Mouse (Mus musculus): ENCODE measurements at regions not wholly inside any gene's neighbourhood (a gene's known extent, or its start where the extent isn't known, plus 50 kb on each side); places are given as distances from the start of the nearest gene placed in this dataset.

- 56% methylated on average over 2 of the region's 2 CpGs for WGBS
- H3K9me3 ChIP-seq: no peaks in the 10 kb centered on the region
- no peak overlapping the region for H3K9ac ChIP-seq
- H3K36me3 ChIP-seq: no peaks in the 10 kb centered on the region
- H3K27ac ChIP-seq: no peak overlapping the region
- no peak for ATAC-seq (ENCODE audit: insufficient number of reproducible peaks, insufficient read depth, low FRiP score, low TSS enrichment)
- H3K4me3 ChIP-seq: no peak overlapping the region
- H3K27me3 ChIP-seq: no peaks in the 10 kb centered on the region
- H3K4me1 ChIP-seq: no peaks in the 10 kb centered on the region
- no peak overlapping the region for H3K4me2 ChIP-seq (replicated peaks)
These were observed 671.2 kb upstream of the Stxbp6 start for GRCm38 (mm10) chr12:45745697-45746096.

GRCm38 (mm10) chr12:45744619-45745018, 670.1 kb upstream of the Stxbp6 start:
- Histone ChIP-seq H3K27me3 (no peaks in the 10 kb centered on the region), H3K4me1 (no peaks in the 10 kb centered on the region), H3K4me2 (replicated peaks) (no peak overlapping the region), H3K9ac (no peak overlapping the region), H3K9me3 (no peaks in the 10 kb centered on the region), H3K27ac (no peak overlapping the region), H3K4me3 (no peak overlapping the region), H3K36me3 (no peaks in the 10 kb centered on the region)
- WGBS: 79% methylated on average over 2 of the region's 2 CpGs
- ATAC-seq (ENCODE audit: insufficient number of reproducible peaks, insufficient read depth, low FRiP score, low TSS enrichment): no peak

- no peaks in the 10 kb centered on the region for H3K27me3 ChIP-seq
- no peak overlapping the region for H3K27ac ChIP-seq
- WGBS: 26% methylated on average over 4 of the region's 4 CpGs
These were observed 659.2 kb upstream of the Stxbp6 start for GRCm38 (mm10) chr12:45733661-45734060.

GRCm38 (mm10) chr12:45724565-45725370, 650.3 kb upstream of the Stxbp6 start:
- ATAC-seq (ENCODE audit: insufficient number of reproducible peaks, insufficient read depth, low FRiP score, low TSS enrichment): no peak
- Histone ChIP-seq H3K4me2 (replicated peaks) (no peak overlapping the region), H3K27ac (no peak overlapping the region), H3K9ac (no peak overlapping the region), H3K36me3 (no peaks in the 10 kb centered on the region), H3K9me3 (no peaks in the 10 kb centered on the region), H3K4me1 (no peaks in the 10 kb centered on the region), H3K27me3 (no peaks in the 10 kb centered on the region), H3K4me3 (no peak overlapping the region)
- 75% methylated on average over 5 of the region's 5 CpGs for WGBS

More at GRCm38 (mm10) chr12:45733661-45734060, 659.2 kb upstream of the Stxbp6 start:
- ATAC-seq (ENCODE audit: insufficient number of reproducible peaks, insufficient read depth, low FRiP score, low TSS enrichment): no peak
- Histone ChIP-seq H3K4me3 (no peak overlapping the region), H3K9me3 (no peaks in the 10 kb centered on the region), H3K36me3 (no peaks in the 10 kb centered on the region), H3K4me2 (replicated peaks) (no peak overlapping the region), H3K9ac (no peak overlapping the region), H3K4me1 (no peaks in the 10 kb centered on the region)

GRCm38 (mm10) chr12:45711351-45711750, 636.8 kb upstream of the Stxbp6 start:
- no peak overlapping the region for H3K4me2 ChIP-seq (replicated peaks)
- no peaks in the 10 kb centered on the region for H3K9me3 ChIP-seq
- no peaks in the 10 kb centered on the region for H3K4me1 ChIP-seq
- no peaks in the 10 kb centered on the region for H3K36me3 ChIP-seq
- no peak overlapping the region for H3K27ac ChIP-seq
- no peaks in the 10 kb centered on the region for H3K27me3 ChIP-seq
- no peak overlapping the region for H3K9ac ChIP-seq
- no peak overlapping the region for H3K4me3 ChIP-seq
- ATAC-seq (ENCODE audit: insufficient number of reproducible peaks, insufficient read depth, low FRiP score, low TSS enrichment): no peak

- no peak overlapping the region for H3K4me2 ChIP-seq (replicated peaks)
- H3K9ac ChIP-seq: no peak overlapping the region
- no peaks in the 10 kb centered on the region for H3K4me1 ChIP-seq
- no peaks in the 10 kb centered on the region for H3K9me3 ChIP-seq
- H3K27me3 ChIP-seq: no peaks in the 10 kb centered on the region
- no peak overlapping the region for H3K27ac ChIP-seq
- H3K36me3 ChIP-seq: no peaks in the 10 kb centered on the region
- no peak for ATAC-seq (ENCODE audit: insufficient number of reproducible peaks, insufficient read depth, low FRiP score, low TSS enrichment)
- WGBS: 70% methylated on average over 1 of the region's 1 CpGs
- H3K4me3 ChIP-seq: no peak overlapping the region
These were observed 636.3 kb upstream of the Stxbp6 start for GRCm38 (mm10) chr12:45710766-45711165.

GRCm38 (mm10) chr12:45689291-45689690, 614.8 kb upstream of the Stxbp6 start:
- H3K27ac ChIP-seq: no peak overlapping the region

GRCm38 (mm10) chr12:45686765-45687164, 612.3 kb upstream of the Stxbp6 start:
- Histone ChIP-seq H3K9me3 (no peaks in the 10 kb centered on the region), H3K27me3 (no peaks in the 10 kb centered on the region), H3K4me3 (no peak overlapping the region), H3K36me3 (no peaks in the 10 kb centered on the region), H3K4me2 (replicated peaks) (no peak overlapping the region), H3K4me1 (no peaks in the 10 kb centered on the region), H3K27ac (no peak overlapping the region), H3K9ac (no peak overlapping the region)
- no peak for ATAC-seq (ENCODE audit: insufficient number of reproducible peaks, insufficient read depth, low FRiP score, low TSS enrichment)

More at GRCm38 (mm10) chr12:45689291-45689690, 614.8 kb upstream of the Stxbp6 start:
- no peak overlapping the region for H3K4me3 ChIP-seq
- H3K36me3 ChIP-seq: no peaks in the 10 kb centered on the region
- no peak for ATAC-seq (ENCODE audit: insufficient number of reproducible peaks, insufficient read depth, low FRiP score, low TSS enrichment)
- H3K4me2 ChIP-seq (replicated peaks): no peak overlapping the region
- H3K4me1 ChIP-seq: no peaks in the 10 kb centered on the region
- H3K27me3 ChIP-seq: no peaks in the 10 kb centered on the region
- WGBS: 81% methylated on average over 1 of the region's 1 CpGs
- H3K9me3 ChIP-seq: no peaks in the 10 kb centered on the region
- no peak overlapping the region for H3K9ac ChIP-seq

GRCm38 (mm10) chr12:45672361-45672760, 597.9 kb upstream of the Stxbp6 start:
- H3K27ac ChIP-seq: no peak overlapping the region
- ATAC-seq (ENCODE audit: insufficient number of reproducible peaks, insufficient read depth, low FRiP score, low TSS enrichment): no peak
- H3K4me1 ChIP-seq: peaks cover 10% of the 10 kb centered on the region; the same call in 1 of the 2 replicates
- H3K4me3 ChIP-seq: no peak overlapping the region
- H3K9me3 ChIP-seq: no peaks in the 10 kb centered on the region
- H3K4me2 ChIP-seq (replicated peaks): no peak overlapping the region
- WGBS: 22% methylated on average over 3 of the region's 3 CpGs
- no peak overlapping the region for H3K9ac ChIP-seq
- no peaks in the 10 kb centered on the region for H3K27me3 ChIP-seq
- no peaks in the 10 kb centered on the region for H3K36me3 ChIP-seq

GRCm38 (mm10) chr12:45671554-45671948, 597.0 kb upstream of the Stxbp6 start:
- 17% methylated on average over 4 of the region's 4 CpGs for WGBS
- peaks cover 10% of the 10 kb centered on the region; the same call in 1 of the 2 replicates for H3K4me1 ChIP-seq
- no peak overlapping the region for H3K9ac ChIP-seq
- H3K9me3 ChIP-seq: no peaks in the 10 kb centered on the region
- ATAC-seq (ENCODE audit: insufficient number of reproducible peaks, insufficient read depth, low FRiP score, low TSS enrichment): no peak
- H3K4me2 ChIP-seq (replicated peaks): no peak overlapping the region
- H3K4me3 ChIP-seq: no peak overlapping the region
- no peak overlapping the region for H3K27ac ChIP-seq
- no peaks in the 10 kb centered on the region for H3K36me3 ChIP-seq
- H3K27me3 ChIP-seq: no peaks in the 10 kb centered on the region

- Histone ChIP-seq H3K27me3 (no peaks in the 10 kb centered on the region), H3K27ac (no peak overlapping the region), H3K9me3 (no peaks in the 10 kb centered on the region), H3K36me3 (no peaks in the 10 kb centered on the region), H3K4me2 (replicated peaks) (no peak overlapping the region), H3K9ac (no peak overlapping the region), H3K4me3 (no peak overlapping the region), H3K4me1 (peaks cover 10% of the 10 kb centered on the region; the same call in 1 of the 2 replicates)
- ATAC-seq (ENCODE audit: insufficient number of reproducible peaks, insufficient read depth, low FRiP score, low TSS enrichment): no peak
- 66% methylated on average over 13 of the region's 13 CpGs for WGBS
These were observed 596.5 kb upstream of the Stxbp6 start for GRCm38 (mm10) chr12:45670874-45671553.

GRCm38 (mm10) chr12:45670246-45670873, 595.9 kb upstream of the Stxbp6 start:
- no peak overlapping the region for H3K4me2 ChIP-seq (replicated peaks)
- no peaks in the 10 kb centered on the region for H3K9me3 ChIP-seq
- H3K27me3 ChIP-seq: no peaks in the 10 kb centered on the region
- ATAC-seq (ENCODE audit: insufficient number of reproducible peaks, insufficient read depth, low FRiP score, low TSS enrichment): no peak
- H3K36me3 ChIP-seq: no peaks in the 10 kb centered on the region
- H3K27ac ChIP-seq: no peak overlapping the region
- H3K9ac ChIP-seq: no peak overlapping the region
- H3K4me1 ChIP-seq: peaks cover 10% of the 10 kb centered on the region; the same call in 1 of the 2 replicates
- no peak overlapping the region for H3K4me3 ChIP-seq
- WGBS: 75% methylated on average over 6 of the region's 6 CpGs
